Mouse (Mus musculus): Measurements from ENCODE around the gene Serhl.
"Not testable (repeated sequence)": the region's sequence is repeated elsewhere in the genome, so short reads cannot be mapped to it uniquely, and the experiment has no call there.

Serhl gene

GRCm38 (mm10) chr15:83124625-83125024, 35.3 kb downstream of the Serhl start:
- DNase-seq (ENCODE audit: inconsistent age in 2 of 2, low spot score in 1 of 2) = no peak

- DNase-seq (ENCODE audit: inconsistent age in 2 of 2, low spot score in 1 of 2) = no peak
These were observed 37.3 kb downstream of the Serhl start for GRCm38 (mm10) chr15:83126582-83126981.

GRCm38 (mm10) chr15:83127037-83127436, 37.7 kb downstream of the Serhl start:
- not testable (repeated sequence) for DNase-seq (ENCODE audit: inconsistent age in 2 of 2, low spot score in 1 of 2)

- no peak for DNase-seq (ENCODE audit: inconsistent age in 2 of 2, low spot score in 1 of 2)
These were observed 40.4 kb downstream of the Serhl start for GRCm38 (mm10) chr15:83129530-83130231.

GRCm38 (mm10) chr15:83134671-83135070, 45.4 kb downstream of the Serhl start:
- DNase-seq (ENCODE audit: inconsistent age in 2 of 2, low spot score in 1 of 2) = no peak

- no peak for DNase-seq (ENCODE audit: inconsistent age in 2 of 2, low spot score in 1 of 2)
These were observed 46.3 kb downstream of the Serhl start for GRCm38 (mm10) chr15:83135654-83136053.

GRCm38 (mm10) chr15:83142861-83143260, 53.6 kb downstream of the Serhl start:
- DNase-seq (ENCODE audit: inconsistent age in 2 of 2, low spot score in 1 of 2) = no peak

GRCm38 (mm10) chr15:83145541-83145940, 56.2 kb downstream of the Serhl start:
- no peak for DNase-seq (ENCODE audit: inconsistent age in 2 of 2, low spot score in 1 of 2)

- DNase-seq (ENCODE audit: inconsistent age in 2 of 2, low spot score in 1 of 2) = no peak
These were observed 59.1 kb downstream of the Serhl start for GRCm38 (mm10) chr15:83148395-83148794.

GRCm38 (mm10) chr15:83148801-83149195, 59.5 kb downstream of the Serhl start:
- no peak for DNase-seq (ENCODE audit: inconsistent age in 2 of 2, low spot score in 1 of 2)

- peak; percentile 98 to 100 for DNase-seq (ENCODE audit: inconsistent age in 2 of 2, low spot score in 1 of 2)
These were observed 60.1 kb downstream of the Serhl start, which contains the start of gene Poldip3 for GRCm38 (mm10) chr15:83149196-83150072. TSS of gene Poldip3 (minus strand) at chr15:83149384.

GRCm38 (mm10) chr15:83150073-83150442, 60.8 kb downstream of the Serhl start:
- DNase-seq (ENCODE audit: inconsistent age in 2 of 2, low spot score in 1 of 2) = no peak

- DNase-seq (ENCODE audit: inconsistent age in 2 of 2, low spot score in 1 of 2) = no peak
These were observed 61.4 kb downstream of the Serhl start for GRCm38 (mm10) chr15:83150694-83151093.

GRCm38 (mm10) chr15:83154309-83154708, 65.0 kb downstream of the Serhl start:
- DNase-seq (ENCODE audit: inconsistent age in 2 of 2, low spot score in 1 of 2) = no peak

- peak; percentile 58 to 87 for DNase-seq (ENCODE audit: inconsistent age in 2 of 2, low spot score in 1 of 2)
These were observed 66.5 kb downstream of the Serhl start for GRCm38 (mm10) chr15:83155672-83156419.

- peak; percentile 67 to 89 for DNase-seq (ENCODE audit: inconsistent age in 2 of 2, low spot score in 1 of 2)
These were observed 67.8 kb downstream of the Serhl start for GRCm38 (mm10) chr15:83156929-83157666.

GRCm38 (mm10) chr15:83157667-83158064, 68.4 kb downstream of the Serhl start:
- DNase-seq (ENCODE audit: inconsistent age in 2 of 2, low spot score in 1 of 2) = peak in 1 of 2 experiments; percentile 31

- DNase-seq (ENCODE audit: inconsistent age in 2 of 2, low spot score in 1 of 2) = peak; percentile 54 to 82
These were observed 69.4 kb downstream of the Serhl start for GRCm38 (mm10) chr15:83158587-83159160.

GRCm38 (mm10) chr15:83159823-83160222, 70.5 kb downstream of the Serhl start:
- peak in 1 of 2 experiments; percentile 33 for DNase-seq (ENCODE audit: inconsistent age in 2 of 2, low spot score in 1 of 2)

- peak in 1 of 2 experiments; percentile 23 for DNase-seq (ENCODE audit: inconsistent age in 2 of 2, low spot score in 1 of 2)
These were observed 71.3 kb downstream of the Serhl start for GRCm38 (mm10) chr15:83160561-83160960.

Data from adrenal gland, adult (tissue).